Mouse (Mus musculus): ENCODE results near the gene Lonrf2.

DNA sequence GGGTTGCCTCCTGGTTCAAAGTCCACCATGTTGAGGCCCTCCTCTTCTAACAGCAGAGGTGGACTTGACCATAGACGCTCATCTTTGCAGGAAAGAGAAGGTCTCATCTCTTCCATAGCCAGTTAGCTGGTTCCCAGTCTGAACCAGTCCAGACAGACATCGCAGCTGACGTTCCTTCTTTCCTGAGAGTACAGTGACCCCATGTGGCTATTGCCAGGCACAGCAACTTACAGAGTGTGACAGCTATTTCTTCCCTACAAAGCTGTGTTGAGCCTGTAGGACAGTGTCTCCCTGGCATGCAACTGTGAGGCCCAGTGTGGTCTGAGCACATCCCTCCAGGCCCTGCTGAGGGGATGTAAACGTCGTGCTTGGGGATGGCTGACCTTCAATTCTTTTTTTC, 49.1 kb downstream of the Lonrf2 start:
- TF ChIP-seq CTCF (IDR thresholded peaks at IDR 0.05; ENCODE audit: low read depth, low read length) (peak; percentile 61), POLR2A (IDR thresholded peaks at IDR 0.05; ENCODE audit: extremely low read depth, insufficient read depth, low read length) (no peak)
